8 mouse cellular contexts compared by ENCODE assay signal in the genomic region with DNA sequence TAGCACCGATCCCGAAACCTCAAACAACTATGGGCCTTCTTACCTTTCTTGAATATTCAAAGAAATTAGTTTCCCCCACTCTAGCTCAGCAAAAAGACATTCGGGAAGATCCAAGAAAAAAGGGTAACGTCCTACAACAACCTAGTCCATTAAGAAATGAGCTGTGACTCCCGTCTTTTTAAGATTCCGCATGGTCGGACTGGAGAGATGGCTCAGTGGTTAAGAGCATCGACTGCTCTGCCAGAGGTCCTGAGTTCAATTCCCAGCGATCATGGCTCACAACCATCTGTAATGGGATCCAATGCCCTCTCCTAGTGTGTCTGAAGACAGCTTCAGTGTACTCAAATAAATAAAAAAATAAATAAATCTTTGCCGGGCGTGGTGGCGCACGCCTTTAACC. TPM values are rescaled to one million over a fixed set of nuclear protein-coding genes. Genes with fewer than 3 reads are reported as not detected.
A peak's percentile ranks its signal among the peaks of the same experiment; 100 is the strongest.
DNase-seq lines count a peak whose midpoint lies in the region; ATAC-seq and TF ChIP-seq lines count a peak whose summit lies in the region.

No protein-coding gene starts in this region.

- peak overlapping the region; percentile 91 for H3K27ac ChIP-seq in left cerebral cortex, adult 2 months
- no peak overlapping the region for H3K27ac ChIP-seq in cortical plate, adult 2 months (ENCODE audit: insufficient read depth, low read length)
- peak overlapping the region; percentile 98 for H3K27ac ChIP-seq in hindbrain, postnatal 0 days
- H3K27ac ChIP-seq in midbrain, postnatal 0 days (ENCODE audit: low read depth, low read length) = peak overlapping the region; percentile 96

- no peak for TF ChIP-seq CTCF in left cerebral cortex, adult 2 months (IDR thresholded peaks at IDR 0.05)
- no peak for TF ChIP-seq CTCF in cortical plate, adult 2 months (IDR thresholded peaks at IDR 0.05; ENCODE audit: extremely low read depth, insufficient read depth, low read length)
- TF ChIP-seq CTCF in hindbrain, postnatal 0 days (IDR thresholded peaks at IDR 0.05; ENCODE audit: low read depth) = no peak
- TF ChIP-seq CTCF in midbrain, postnatal 0 days (IDR thresholded peaks at IDR 0.05) = no peak

- peak overlapping the region; percentile 93; the same call in 1 of the 2 replicates for H3K9ac ChIP-seq in hindbrain, postnatal 0 days (replicated peaks; ENCODE audit: low read length)
- peak overlapping the region; percentile 62 for H3K9ac ChIP-seq in midbrain, postnatal 0 days (replicated peaks; ENCODE audit: low read length, poor library complexity, severe bottlenecking)

- no peak for ATAC-seq in hindbrain, postnatal 0 days
- 0 out of 2 replicates have a peak, but pooled peaks have one; percentile 0 for ATAC-seq in midbrain, postnatal 0 days (ENCODE audit: low FRiP score)

- H3K27me3 ChIP-seq in hindbrain, postnatal 0 days (ENCODE audit: insufficient read depth, low read length) = no peaks in the 10 kb centered on the region
- no peaks in the 10 kb centered on the region for H3K27me3 ChIP-seq in midbrain, postnatal 0 days (ENCODE audit: insufficient read depth, low read length)

- TF ChIP-seq POLR2A in cortical plate, adult 2 months (IDR thresholded peaks at IDR 0.05; ENCODE audit: extremely low read depth, insufficient read depth, low read length) = no peak

- WGBS in hindbrain, postnatal 0 days = 47% methylated on average over 13 of the region's 13 CpGs
- 40% methylated on average over 13 of the region's 13 CpGs for WGBS in midbrain, postnatal 0 days

- H3K36me3 ChIP-seq in hindbrain, postnatal 0 days (ENCODE audit: insufficient read depth, low read length) = peaks cover 7% of the 10 kb centered on the region; the same call in 1 of the 2 replicates
- peaks cover 9% of the 10 kb centered on the region; the same call in 1 of the 2 replicates for H3K36me3 ChIP-seq in midbrain, postnatal 0 days (ENCODE audit: insufficient read depth, low read length)

- H3K4me2 ChIP-seq in hindbrain, postnatal 0 days (ENCODE audit: low read depth, low read length) = peak overlapping the region; percentile 84
- H3K4me2 ChIP-seq in midbrain, postnatal 0 days (ENCODE audit: low read depth, low read length, poor library complexity, severe bottlenecking) = peak overlapping the region; percentile 42

- no peaks in the 10 kb centered on the region for H3K9me3 ChIP-seq in hindbrain, postnatal 0 days (ENCODE audit: low read length)
- no peaks in the 10 kb centered on the region for H3K9me3 ChIP-seq in midbrain, postnatal 0 days (ENCODE audit: low read length)

- intact Hi-C loops in left cerebral cortex, adult 2 months (cut with DNase I) = no loop called here
- intact Hi-C loops in left cerebral cortex, postnatal 14 days (cut with DNase I) = loop anchor here (5.0 kb wide), 1 partner anchor 76 kb away; a partner anchor contains a TSS

- H3K4me1 ChIP-seq in cortical plate, adult 2 months (ENCODE audit: control insufficient read depth, insufficient read depth, low read length) = peaks cover 11% of the 10 kb centered on the region
- H3K4me1 ChIP-seq in hindbrain, postnatal 0 days (ENCODE audit: insufficient read depth, low read length) = peaks cover 4% of the 10 kb centered on the region; the same call in 1 of the 2 replicates
- H3K4me1 ChIP-seq in midbrain, postnatal 0 days (ENCODE audit: insufficient read depth, low read length) = no peaks in the 10 kb centered on the region

- DNase-seq in left cerebral cortex, adult 2 months (ENCODE audit: extremely low spot score in 1 of 2, low spot score in 2 of 2) = no peak
- no peak for DNase-seq in left cerebral cortex, postnatal 14 days (ENCODE audit: low spot score in 2 of 2)
- no peak for DNase-seq in hindbrain, postnatal 0 days (ENCODE audit: low spot score)
- no peak for DNase-seq in midbrain, postnatal 0 days (ENCODE audit: low spot score)
- DNase-seq in layer of hippocampus, adult 8-10 months (ENCODE audit: low spot score in 2 of 2) = no peak
- no peak for DNase-seq in urinary bladder, adult 2 months (ENCODE audit: low spot score)
- DNase-seq in adrenal gland, adult 8-10 months = no peak

- H3K4me3 ChIP-seq in left cerebral cortex, adult 2 months = peak overlapping the region; percentile 75
- H3K4me3 ChIP-seq in cortical plate, adult 2 months (ENCODE audit: insufficient read depth, low read length) = peak overlapping the region; percentile 57
- peak overlapping the region; percentile 79 for H3K4me3 ChIP-seq in hindbrain, postnatal 0 days (ENCODE audit: low read length)
- H3K4me3 ChIP-seq in midbrain, postnatal 0 days (ENCODE audit: low read depth, low read length) = peak overlapping the region; percentile 77

RNA-seq across cellular contexts. Expression of a gene that starts 0.9 kb away (rescaled TPM):
- total RNA-seq in left cerebral cortex, adult 2 months (2021) = 10 to 100 TPM; 48.2 to 50.6 TPM
- 10 to 100 TPM; 41.7 to 42.6 TPM for total RNA-seq in left cerebral cortex, postnatal 14 days (2021)
- 46.9 and 51.6 TPM in 2 replicates for polyA plus RNA-seq in cortical plate, adult 2 months (2012; rRNA removed)
- total RNA-seq in hindbrain, postnatal 0 days (2014; rRNA removed) = 37.3 and 38.6 TPM in 2 replicates
- 10.3 and 11.6 TPM in 2 replicates for polyA plus RNA-seq in hindbrain, postnatal 0 days (2015; fragmentation: Nextera tagmentation; extraction: Ambion mirVana)
- total RNA-seq in midbrain, postnatal 0 days (2014; rRNA removed) = 33.2 and 38.6 TPM in 2 replicates
- polyA plus RNA-seq in midbrain, postnatal 0 days (2015; fragmentation: Nextera tagmentation; extraction: Ambion mirVana) = 9.0 and 9.7 TPM in 2 replicates
- 10 to 100 TPM; 44.6 to 54.5 (median 50.6) TPM for total RNA-seq in layer of hippocampus, adult 8-10 months (2022)
- 42.8 and 43.1 TPM in 2 replicates for polyA plus RNA-seq in urinary bladder, adult 2 months (2012; rRNA removed)
- total RNA-seq in adrenal gland, adult 8-10 months (2022) = 10 to 100 TPM; 46.9 to 87.0 (median 56.5) TPM

RNA-seq across cellular contexts. Expression of a gene that starts 11.6 kb away (rescaled TPM):
- 100 to 1,000 TPM; 176 to 191 TPM for total RNA-seq in left cerebral cortex, adult 2 months (2021)
- 100 to 1,000 TPM; 130 to 142 TPM for total RNA-seq in left cerebral cortex, postnatal 14 days (2021)
- polyA plus RNA-seq in cortical plate, adult 2 months (2012; rRNA removed) = 157 and 164 TPM in 2 replicates
- total RNA-seq in hindbrain, postnatal 0 days (2014; rRNA removed) = 24.1 and 32.9 TPM in 2 replicates
- 58.9 and 65.4 TPM in 2 replicates for polyA plus RNA-seq in hindbrain, postnatal 0 days (2015; fragmentation: Nextera tagmentation; extraction: Ambion mirVana)
- 31.8 and 36.1 TPM in 2 replicates for total RNA-seq in midbrain, postnatal 0 days (2014; rRNA removed)
- 97.0 and 97.5 TPM in 2 replicates for polyA plus RNA-seq in midbrain, postnatal 0 days (2015; fragmentation: Nextera tagmentation; extraction: Ambion mirVana)
- 100 to 1,000 TPM; 115 to 179 (median 146) TPM for total RNA-seq in layer of hippocampus, adult 8-10 months (2022)
- polyA plus RNA-seq in urinary bladder, adult 2 months (2012; rRNA removed) = 19.3 and 24.4 TPM in 2 replicates
- total RNA-seq in adrenal gland, adult 8-10 months (2022) = 1 to 10 TPM in 3 of 4 experiments, under 1 TPM in 1; 0.81 to 3.8 (median 1.9) TPM

RNA-seq across cellular contexts. Expression of a gene that starts 31.5 kb away (rescaled TPM):
- 10 to 100 TPM; 49.5 to 56.6 TPM for total RNA-seq in left cerebral cortex, adult 2 months (2021)
- 10 to 100 TPM; 60.8 to 61.1 TPM for total RNA-seq in left cerebral cortex, postnatal 14 days (2021)
- 69.7 and 78.6 TPM in 2 replicates for polyA plus RNA-seq in cortical plate, adult 2 months (2012; rRNA removed)
- total RNA-seq in hindbrain, postnatal 0 days (2014; rRNA removed) = 60.7 and 78.3 TPM in 2 replicates
- 97.6 and 102 TPM in 2 replicates for polyA plus RNA-seq in hindbrain, postnatal 0 days (2015; fragmentation: Nextera tagmentation; extraction: Ambion mirVana)
- 60.4 and 69.8 TPM in 2 replicates for total RNA-seq in midbrain, postnatal 0 days (2014; rRNA removed)
- 97.8 and 104 TPM in 2 replicates for polyA plus RNA-seq in midbrain, postnatal 0 days (2015; fragmentation: Nextera tagmentation; extraction: Ambion mirVana)
- total RNA-seq in layer of hippocampus, adult 8-10 months (2022) = 10 to 100 TPM; 50.1 to 63.5 (median 55.4) TPM
- polyA plus RNA-seq in urinary bladder, adult 2 months (2012; rRNA removed) = 88.6 and 113 TPM in 2 replicates
- 10 to 100 TPM; 62.7 to 74.3 (median 72.6) TPM for total RNA-seq in adrenal gland, adult 8-10 months (2022)

RNA-seq across cellular contexts. Expression of a gene that starts 41.4 kb away (rescaled TPM):
- 10 to 100 TPM; 12.2 to 18.4 TPM for total RNA-seq in left cerebral cortex, adult 2 months (2021)
- 1 to 10 TPM; 5.7 to 9.0 TPM for total RNA-seq in left cerebral cortex, postnatal 14 days (2021)
- 17.3 and 19.4 TPM in 2 replicates for polyA plus RNA-seq in cortical plate, adult 2 months (2012; rRNA removed)
- total RNA-seq in hindbrain, postnatal 0 days (2014; rRNA removed) = 10.5 and 17.3 TPM in 2 replicates
- polyA plus RNA-seq in hindbrain, postnatal 0 days (2015; fragmentation: Nextera tagmentation; extraction: Ambion mirVana) = 12.2 and 17.5 TPM in 2 replicates
- total RNA-seq in midbrain, postnatal 0 days (2014; rRNA removed) = 6.9 and 12.6 TPM in 2 replicates
- polyA plus RNA-seq in midbrain, postnatal 0 days (2015; fragmentation: Nextera tagmentation; extraction: Ambion mirVana) = 7.2 and 7.8 TPM in 2 replicates
- total RNA-seq in layer of hippocampus, adult 8-10 months (2022) = 10 to 100 TPM; 12.8 to 20.9 (median 15.6) TPM
- polyA plus RNA-seq in urinary bladder, adult 2 months (2012; rRNA removed) = 23.5 and 24.7 TPM in 2 replicates
- total RNA-seq in adrenal gland, adult 8-10 months (2022) = 10 to 100 TPM in 1 of 4 experiments, 1 to 10 TPM in 3; 6.9 to 12.1 (median 9.1) TPM

RNA-seq across cellular contexts. Expression of a gene that starts 42.7 kb away (rescaled TPM):
- 100 to 1,000 TPM; 148 to 156 TPM for total RNA-seq in left cerebral cortex, adult 2 months (2021)
- total RNA-seq in left cerebral cortex, postnatal 14 days (2021) = 100 to 1,000 TPM; 140 to 142 TPM
- polyA plus RNA-seq in cortical plate, adult 2 months (2012; rRNA removed) = 279 and 280 TPM in 2 replicates
- total RNA-seq in hindbrain, postnatal 0 days (2014; rRNA removed) = 113 and 146 TPM in 2 replicates
- polyA plus RNA-seq in hindbrain, postnatal 0 days (2015; fragmentation: Nextera tagmentation; extraction: Ambion mirVana) = 97.1 and 101 TPM in 2 replicates
- 108 and 131 TPM in 2 replicates for total RNA-seq in midbrain, postnatal 0 days (2014; rRNA removed)
- 92.3 and 97.1 TPM in 2 replicates for polyA plus RNA-seq in midbrain, postnatal 0 days (2015; fragmentation: Nextera tagmentation; extraction: Ambion mirVana)
- 100 to 1,000 TPM; 129 to 152 (median 145) TPM for total RNA-seq in layer of hippocampus, adult 8-10 months (2022)
- polyA plus RNA-seq in urinary bladder, adult 2 months (2012; rRNA removed) = 162 and 183 TPM in 2 replicates
- total RNA-seq in adrenal gland, adult 8-10 months (2022) = 100 to 1,000 TPM; 130 to 160 (median 147) TPM
